Mouse (Mus musculus) neural tube, embryonic 12.5 days (tissue): Measurements from ENCODE around the gene Nars2. TPM values are rescaled to one million over a fixed set of nuclear protein-coding genes. Genes with fewer than 3 reads are reported as not detected.
"Not testable (repeated sequence)": the region's sequence is repeated elsewhere in the genome, so short reads cannot be mapped to it uniquely, and the experiment has no call there.

Experiments used
- ATAC-seq: fragments of 200-750 bp; cut with Nextera tagmentation; 2 replicates; pipeline ENCODE4 v1.8.0; 2017; ENCODE audit warnings: low read depth, mild to moderate bottlenecking, moderate TSS enrichment, moderate library complexity; ENCODE audit not compliant: low FRiP score
- H3K27ac ChIP-seq: fragments of 300-500 bp; sonication (generic); 2 replicates; pipeline ENCODE4 v1.5.1; 2016
- H3K27me3 ChIP-seq: fragments of 300-500 bp; sonication (generic); replicated peaks from 2 replicates; pipeline ENCODE4 v1.6.1; 2016; ENCODE audit warnings: mild to moderate bottlenecking
- H3K36me3 ChIP-seq: fragments of 300-500 bp; sonication (generic); 2 replicates; pipeline ENCODE4 v1.6.1; 2016; ENCODE audit warnings: mild to moderate bottlenecking
- H3K4me1 ChIP-seq: fragments of 300-500 bp; sonication (generic); 2 replicates; pipeline ENCODE4 v1.6.1; 2016
- H3K4me2 ChIP-seq: fragments of 300-500 bp; sonication (generic); replicated peaks from 2 replicates; pipeline ENCODE4 v1.6.1; 2016; ENCODE audit warnings: mild to moderate bottlenecking
- H3K4me3 ChIP-seq: fragments of 300-500 bp; sonication (generic); 2 replicates; pipeline ENCODE4 v1.5.1; 2016
- H3K9ac ChIP-seq: fragments of 300-500 bp; sonication (generic); 2 replicates; pipeline ENCODE4 v1.6.1; 2016; ENCODE audit warnings: mild to moderate bottlenecking
- H3K9me3 ChIP-seq: fragments of 300-500 bp; sonication (generic); 2 replicates; pipeline ENCODE4 v1.6.1; 2016; ENCODE audit warnings: mild to moderate bottlenecking
- WGBS: fragments of 180-500 bp; shearing (Covaris S2); methylation state at CpG from one replicate; pipeline ENCODE4 v1.1.7; 2016; 5-methylcytosine and 5-hydroxymethylcytosine counted together
- polyA plus RNA-seq: library from polyadenylated mRNA; unstranded; fragments of >200 nt; fragmentation: Nextera tagmentation; extraction: Ambion mirVana; gene quantifications from 2 replicates; pipeline ENCODE4 v1.2.1, GENCODE M21; 2016

The Nars2 gene
- polyA plus RNA-seq, 1 experiment from 2014 or later: 23.5 TPM

GRCm38 (mm10) chr7:96915452-96916105 is 35.7 kb upstream of the Nars2 start:
- ATAC-seq: 0 out of 2 replicates have a peak, but pooled peaks have one; percentile 52
- Histone ChIP-seq H3K4me3 (no peak overlapping the region), H3K4me2 (no peak overlapping the region), H3K9me3 (no peaks in the 10 kb centered on the region), H3K4me1 (no peaks in the 10 kb centered on the region), H3K27ac (no peak overlapping the region), H3K36me3 (no peaks in the 10 kb centered on the region), H3K27me3 (no peaks in the 10 kb centered on the region), H3K9ac (no peak overlapping the region)
- WGBS: 2% methylated on average over 2 of the region's 2 CpGs

- H3K4me2 ChIP-seq: no peak overlapping the region
- H3K4me1 ChIP-seq: no peaks in the 10 kb centered on the region
- no peak overlapping the region for H3K27ac ChIP-seq
- H3K36me3 ChIP-seq: no peaks in the 10 kb centered on the region
- no peaks in the 10 kb centered on the region for H3K27me3 ChIP-seq
- no peak overlapping the region for H3K9ac ChIP-seq
- H3K9me3 ChIP-seq: no peaks in the 10 kb centered on the region
- no peak overlapping the region for H3K4me3 ChIP-seq
- peak; percentile 63 for ATAC-seq
- WGBS: 35% methylated on average over 7 of the region's 7 CpGs
Observed at GRCm38 (mm10) chr7:96920447-96921095, 30.7 kb upstream of the Nars2 start.

GRCm38 (mm10) chr7:96922927-96923326 is 28.4 kb upstream of the Nars2 start:
- Histone ChIP-seq H3K4me3 (no peak overlapping the region), H3K4me2 (no peak overlapping the region), H3K9me3 (no peaks in the 10 kb centered on the region), H3K4me1 (no peaks in the 10 kb centered on the region), H3K36me3 (no peaks in the 10 kb centered on the region), H3K9ac (no peak overlapping the region), H3K27ac (no peak overlapping the region), H3K27me3 (no peaks in the 10 kb centered on the region)
- WGBS: 98% methylated on average over 2 of the region's 2 CpGs
- ATAC-seq: no peak

- Histone ChIP-seq H3K27me3 (no peaks in the 10 kb centered on the region), H3K4me3 (no peak overlapping the region), H3K9me3 (no peaks in the 10 kb centered on the region), H3K4me1 (no peaks in the 10 kb centered on the region), H3K4me2 (no peak overlapping the region), H3K9ac (no peak overlapping the region), H3K36me3 (no peaks in the 10 kb centered on the region), H3K27ac (no peak overlapping the region)
- ATAC-seq: no peak
- WGBS: 77% methylated on average over 5 of the region's 5 CpGs
Observed at GRCm38 (mm10) chr7:96943715-96944377, 7.5 kb upstream of the Nars2 start.

- H3K4me1 ChIP-seq, H3K27ac ChIP-seq, H3K27me3 ChIP-seq, H3K4me2 ChIP-seq, H3K9me3 ChIP-seq, H3K4me3 ChIP-seq, ATAC-seq, H3K36me3 ChIP-seq, H3K9ac ChIP-seq: not testable (repeated sequence)
- WGBS: 89% methylated on average over 8 of the region's 8 CpGs
Observed at GRCm38 (mm10) chr7:96946501-96946900, 4.8 kb upstream of the Nars2 start.

GRCm38 (mm10) chr7:96952094-96952493 is 789 bp downstream of the Nars2 start:
- H3K27me3 ChIP-seq: no peaks in the 10 kb centered on the region
- ATAC-seq: no peak
- peaks cover 3% of the 10 kb centered on the region; the same call in 1 of the 2 replicates for H3K36me3 ChIP-seq
- H3K4me2 ChIP-seq: peak overlapping the region; percentile 82
- no peak overlapping the region for H3K27ac ChIP-seq
- peaks cover 4% of the 10 kb centered on the region for H3K4me1 ChIP-seq
- no peaks in the 10 kb centered on the region for H3K9me3 ChIP-seq
- 41% methylated on average over 5 of the region's 5 CpGs for WGBS
- H3K4me3 ChIP-seq: peak overlapping the region; percentile 95
- peak overlapping the region; percentile 81; the same call in 1 of the 2 replicates for H3K9ac ChIP-seq

GRCm38 (mm10) chr7:96959168-96959567 is 7.9 kb downstream of the Nars2 start:
- WGBS: 91% methylated on average over 5 of the region's 5 CpGs
- Histone ChIP-seq H3K36me3 (peaks cover 20% of the 10 kb centered on the region), H3K4me1 (no peaks in the 10 kb centered on the region), H3K9me3 (no peaks in the 10 kb centered on the region), H3K4me2 (no peak overlapping the region), H3K4me3 (no peak overlapping the region), H3K9ac (no peak overlapping the region), H3K27me3 (no peaks in the 10 kb centered on the region), H3K27ac (no peak overlapping the region)
- ATAC-seq: no peak

- no peaks in the 10 kb centered on the region for H3K27me3 ChIP-seq
- H3K9ac ChIP-seq: no peak overlapping the region
- 42% methylated on average over 3 of the region's 3 CpGs for WGBS
- H3K36me3 ChIP-seq: no peaks in the 10 kb centered on the region
- H3K27ac ChIP-seq: no peak overlapping the region
- H3K4me3 ChIP-seq: no peak overlapping the region
- no peak for ATAC-seq
- H3K9me3 ChIP-seq: no peaks in the 10 kb centered on the region
- H3K4me1 ChIP-seq: no peaks in the 10 kb centered on the region
- H3K4me2 ChIP-seq: no peak overlapping the region
Observed at GRCm38 (mm10) chr7:96967188-96967587, 15.9 kb downstream of the Nars2 start.

GRCm38 (mm10) chr7:96970359-96970758 is 19.1 kb downstream of the Nars2 start:
- Histone ChIP-seq H3K9me3 (no peaks in the 10 kb centered on the region), H3K4me1 (no peaks in the 10 kb centered on the region), H3K4me3 (no peak overlapping the region), H3K4me2 (no peak overlapping the region), H3K27ac (no peak overlapping the region), H3K27me3 (no peaks in the 10 kb centered on the region), H3K36me3 (no peaks in the 10 kb centered on the region), H3K9ac (no peak overlapping the region)
- ATAC-seq: no peak; the same call in 1 of the 2 replicates
- 31% methylated on average over 1 of the region's 1 CpGs for WGBS

- no peak overlapping the region for H3K4me2 ChIP-seq
- H3K9me3 ChIP-seq: no peaks in the 10 kb centered on the region
- H3K27me3 ChIP-seq: no peaks in the 10 kb centered on the region
- ATAC-seq: no peak
- H3K36me3 ChIP-seq: no peaks in the 10 kb centered on the region
- no peaks in the 10 kb centered on the region for H3K4me1 ChIP-seq
- H3K9ac ChIP-seq: no peak overlapping the region
- 79% methylated on average over 21 of the region's 21 CpGs for WGBS
- H3K27ac ChIP-seq: no peak overlapping the region
- H3K4me3 ChIP-seq: no peak overlapping the region
Observed at GRCm38 (mm10) chr7:96971027-96971996, 20.0 kb downstream of the Nars2 start.

GRCm38 (mm10) chr7:96972138-96972904 is 21.0 kb downstream of the Nars2 start:
- Histone ChIP-seq H3K4me2 (no peak overlapping the region), H3K36me3 (no peaks in the 10 kb centered on the region), H3K27ac (no peak overlapping the region), H3K27me3 (no peaks in the 10 kb centered on the region), H3K4me1 (no peaks in the 10 kb centered on the region), H3K9me3 (no peaks in the 10 kb centered on the region), H3K9ac (no peak overlapping the region), H3K4me3 (no peak overlapping the region)
- 76% methylated on average over 8 of the region's 8 CpGs for WGBS
- no peak for ATAC-seq
